Mouse (Mus musculus) kidney, adult 2 months (tissue): ENCODE measurements around the gene Dscam. TPM values are rescaled to one million over a fixed set of nuclear protein-coding genes. Genes with fewer than 3 reads are reported as not detected.
A peak's percentile ranks its signal among the peaks of the same experiment; 100 is the strongest.

ENCODE experiments used
- DNase-seq: peaks from one replicate; pipeline ENCODE4 v3.0.0; 2021
- H3K27ac ChIP-seq: fragments of 200-500 bp; 2 replicates; pipeline ENCODE4 v1.5.1; 2012; ENCODE audit warnings: low read depth, low read length, control low read depth, inconsistent platforms; ENCODE audit not compliant: insufficient read depth
- H3K27me3 ChIP-seq: fragments of 200-500 bp; replicated peaks from 2 replicates; pipeline ENCODE4 v1.6.1; 2012; ENCODE audit warnings: mild to moderate bottlenecking, moderate library complexity, low read length, inconsistent platforms; ENCODE audit not compliant: control insufficient read depth, insufficient read depth
- H3K36me3 ChIP-seq: fragments of 200-500 bp; 2 replicates; pipeline ENCODE4 v1.6.1; 2012; ENCODE audit warnings: mild to moderate bottlenecking, moderate library complexity, low read length, inconsistent platforms; ENCODE audit not compliant: control insufficient read depth, insufficient read depth
- H3K4me1 ChIP-seq: fragments of 200-500 bp; 2 replicates; pipeline ENCODE4 v1.6.1; 2011; ENCODE audit warnings: low read length; ENCODE audit not compliant: control insufficient read depth, insufficient read depth
- H3K4me3 ChIP-seq: fragments of 200-500 bp; 2 replicates; pipeline ENCODE4 v1.5.1; 2011; ENCODE audit warnings: mild to moderate bottlenecking, low read depth, low read length, control low read depth; ENCODE audit not compliant: insufficient read depth
- CTCF ChIP-seq: fragments of 200-500 bp; conservative IDR thresholded peaks from 2 replicates; pipeline ENCODE4 v1.5.1; 2011; ENCODE audit warnings: low read depth, mild to moderate bottlenecking, control low read depth, low read length, moderate library complexity, mixed read lengths; ENCODE audit not compliant: insufficient read depth, insufficient read length
- POLR2A ChIP-seq: fragments of 200-500 bp; IDR thresholded peaks from one replicate; pipeline ENCODE4 v1.6.1; 2011; ENCODE audit warnings: low read depth, low read length, control low read depth
- WGBS: fragments of 180-500 bp; shearing (Covaris S2); methylation state at CpG from one replicate; pipeline ENCODE4 v1.1.7; 2018; 5-methylcytosine and 5-hydroxymethylcytosine counted together
- polyA plus RNA-seq: library from polyadenylated mRNA; depleted of rRNA; stranded (reverse); fragments of >200 nt; gene quantifications from 2 replicates; pipeline ENCODE4 v1.2.3, GENCODE M21; 2012

Gene Dscam
- polyA plus RNA-seq, 1 experiment: 0.06 TPM

DNA sequence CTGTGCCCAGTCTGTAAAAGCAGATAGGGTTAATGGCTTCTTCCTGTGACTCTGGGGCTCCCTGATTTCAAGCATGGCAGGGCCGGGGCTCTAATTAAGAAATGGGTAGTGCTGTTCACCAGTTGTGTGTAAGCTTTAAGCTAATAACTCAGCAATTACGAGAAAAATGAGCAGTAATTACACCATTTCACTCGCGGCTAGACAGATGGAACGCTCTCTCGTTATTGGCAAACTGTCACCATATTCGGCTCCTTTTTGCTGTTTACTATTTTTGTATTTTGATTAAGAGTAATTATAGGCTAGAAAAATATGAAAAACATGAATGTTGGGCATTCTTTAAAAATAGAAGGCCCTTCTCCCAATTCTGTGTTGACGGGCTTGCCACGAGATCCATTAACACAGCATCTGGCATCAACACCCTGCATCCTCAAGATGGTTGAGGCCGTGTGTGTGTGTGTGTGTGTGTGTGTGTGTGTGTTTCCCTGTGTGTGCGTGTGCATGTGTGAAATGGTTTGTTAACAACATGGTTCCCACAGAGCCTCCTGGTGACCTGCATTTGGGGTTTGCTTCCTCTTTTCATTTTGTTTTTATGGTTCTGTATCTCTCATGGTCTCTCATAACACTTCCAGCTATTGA is 162.5 kb downstream of the Dscam start:
- H3K27ac ChIP-seq: no peak overlapping the region
- no peaks in the 10 kb centered on the region for H3K27me3 ChIP-seq
- H3K4me1 ChIP-seq: no peaks in the 10 kb centered on the region
- no peak for DNase-seq
- WGBS: 78% methylated on average over 11 of the region's 11 CpGs
- TF ChIP-seq CTCF: no peak
- no peak for TF ChIP-seq POLR2A
- no peak overlapping the region for H3K4me3 ChIP-seq
- no peaks in the 10 kb centered on the region for H3K36me3 ChIP-seq

- Histone ChIP-seq H3K27me3 (no peaks in the 10 kb centered on the region), H3K36me3 (no peaks in the 10 kb centered on the region), H3K4me3 (no peak overlapping the region), H3K27ac (no peak overlapping the region), H3K4me1 (no peaks in the 10 kb centered on the region)
- DNase-seq: no peak
- TF ChIP-seq CTCF (no peak), POLR2A (no peak)
Measured at GRCm38 (mm10) chr16:97006854-97007182, 163.7 kb downstream of the Dscam start.

GRCm38 (mm10) chr16:97006041-97006853 is 164.3 kb downstream of the Dscam start:
- Histone ChIP-seq H3K4me3 (no peak overlapping the region), H3K27ac (no peak overlapping the region), H3K4me1 (no peaks in the 10 kb centered on the region), H3K36me3 (no peaks in the 10 kb centered on the region), H3K27me3 (no peaks in the 10 kb centered on the region)
- 83% methylated on average over 9 of the region's 9 CpGs for WGBS
- no peak for DNase-seq
- no peak for TF ChIP-seq POLR2A
- no peak for TF ChIP-seq CTCF

DNA sequence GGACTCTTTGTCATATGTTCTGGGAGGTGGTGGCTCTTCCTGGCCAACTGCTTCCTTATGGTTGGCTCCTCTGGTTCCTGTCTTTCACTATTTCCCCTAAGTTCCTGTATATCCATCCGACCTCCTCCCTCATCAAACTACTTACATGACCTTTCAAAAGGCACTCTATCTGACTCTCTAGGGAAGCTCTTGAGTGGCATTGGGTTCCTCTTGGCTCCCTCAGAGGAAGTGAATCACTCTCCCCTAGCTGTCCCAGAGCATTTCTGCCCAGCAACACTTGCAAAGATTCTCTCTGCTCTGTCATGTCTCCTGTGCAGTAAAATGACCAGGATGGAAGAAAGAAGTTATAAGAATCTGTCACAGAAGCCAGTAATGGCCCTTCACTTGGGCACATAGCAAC is 166.6 kb downstream of the Dscam start:
- Histone ChIP-seq H3K27me3 (no peaks in the 10 kb centered on the region), H3K4me1 (no peaks in the 10 kb centered on the region), H3K36me3 (no peaks in the 10 kb centered on the region), H3K27ac (no peak overlapping the region), H3K4me3 (no peak overlapping the region)
- DNase-seq: no peak
- TF ChIP-seq POLR2A: no peak
- no peak for TF ChIP-seq CTCF
- 53% methylated on average over 1 of the region's 1 CpGs for WGBS

DNA sequence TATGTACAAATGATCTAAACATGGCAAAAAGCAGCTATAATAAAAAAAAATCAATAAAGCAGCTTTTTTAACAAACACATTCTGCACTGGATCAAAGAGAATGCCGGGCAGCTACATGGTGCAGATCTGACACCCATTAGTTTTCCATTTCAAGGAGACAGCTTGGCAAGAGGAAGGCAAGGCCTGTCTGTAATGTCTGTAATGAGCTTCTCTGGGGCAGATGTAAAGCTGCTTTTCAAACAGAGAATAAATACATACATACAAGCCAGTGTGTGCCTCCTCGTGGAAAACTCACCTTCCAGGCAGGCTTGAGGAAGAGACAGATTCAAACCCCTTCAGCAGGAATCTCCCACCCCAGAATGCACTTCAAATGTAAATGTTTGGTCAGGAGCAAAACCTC is 167.7 kb downstream of the Dscam start:
- H3K4me3 ChIP-seq: no peak overlapping the region
- H3K4me1 ChIP-seq: no peaks in the 10 kb centered on the region
- DNase-seq: no peak
- 47% methylated on average over 2 of the region's 2 CpGs for WGBS
- no peaks in the 10 kb centered on the region for H3K27me3 ChIP-seq
- no peak overlapping the region for H3K27ac ChIP-seq
- H3K36me3 ChIP-seq: no peaks in the 10 kb centered on the region
- no peak for TF ChIP-seq POLR2A
- TF ChIP-seq CTCF: no peak

GRCm38 (mm10) chr16:97002189-97002588 is 168.4 kb downstream of the Dscam start:
- Histone ChIP-seq H3K27me3 (no peaks in the 10 kb centered on the region), H3K4me3 (no peak overlapping the region), H3K36me3 (no peaks in the 10 kb centered on the region), H3K27ac (no peak overlapping the region), H3K4me1 (no peaks in the 10 kb centered on the region)
- 44% methylated on average over 3 of the region's 3 CpGs for WGBS
- DNase-seq: no peak
- TF ChIP-seq CTCF (no peak), POLR2A (no peak)

DNA sequence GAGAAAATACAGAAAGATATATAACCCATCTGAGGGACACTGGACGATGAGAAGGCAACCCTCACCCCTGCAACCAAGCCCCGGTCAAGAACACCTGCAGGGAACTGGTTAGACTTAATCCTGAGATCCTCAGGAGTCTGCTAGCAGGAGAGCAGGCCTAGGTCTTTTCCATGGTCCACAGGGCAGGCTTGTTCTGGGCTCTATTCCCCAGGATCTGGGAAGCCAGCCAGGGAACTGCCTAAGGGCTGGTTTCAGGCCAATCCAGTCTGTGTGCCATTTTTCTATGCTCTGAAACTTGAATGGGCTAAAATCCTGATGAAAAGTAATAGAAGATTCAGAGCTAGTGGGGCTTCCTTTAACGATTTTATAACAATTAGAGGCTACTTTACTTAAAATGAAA is 173.7 kb downstream of the Dscam start:
- H3K27me3 ChIP-seq: no peaks in the 10 kb centered on the region
- H3K27ac ChIP-seq: no peak overlapping the region
- H3K4me3 ChIP-seq: no peak overlapping the region
- DNase-seq: peak; percentile 93
- WGBS: 32% methylated on average over 3 of the region's 3 CpGs
- H3K36me3 ChIP-seq: no peaks in the 10 kb centered on the region
- H3K4me1 ChIP-seq: no peaks in the 10 kb centered on the region
- TF ChIP-seq POLR2A (no peak), CTCF (no peak)
